29 mouse cellular contexts compared by ENCODE assay signal in genomic region chr6:100896883-100897282, GRCm38 (mm10).
"Had no signal": no experiment of that assay in that cellular context is flagged by ENCODE, and none has a peak within 500 bp of the region (broad histone marks: within the 10 kb centered on the region; RNA-seq: fewer than 3 reads in every experiment).

No protein-coding gene starts in this region.

- H3K9ac ChIP-seq: limb, embryonic 12.5 days; limb, embryonic 13.5 days; limb, embryonic 15.5 days; liver, embryonic 12.5 days; liver, embryonic 13.5 days; liver, embryonic 14.5 days; liver, embryonic 15.5 days; liver, postnatal 0 days; lung, embryonic 14.5 days; lung, embryonic 15.5 days; midbrain, embryonic 12.5 days; midbrain, embryonic 13.5 days; midbrain, embryonic 15.5 days; neural tube, embryonic 12.5 days had no signal

- H3K27ac ChIP-seq: left cerebral cortex, adult 2 months; limb, embryonic 12.5 days; limb, embryonic 13.5 days; limb, embryonic 15.5 days; liver, embryonic 12.5 days; liver, embryonic 13.5 days; liver, embryonic 14.5 days; liver, embryonic 15.5 days; lung, embryonic 15.5 days; macrophage; midbrain, embryonic 10.5 days; midbrain, embryonic 12.5 days; midbrain, embryonic 13.5 days; midbrain, embryonic 15.5 days; neural tube, embryonic 12.5 days had no signal

- H3K4me3 ChIP-seq: left cerebral cortex, adult 2 months; limb, embryonic 12.5 days; limb, embryonic 13.5 days; limb, embryonic 15.5 days; liver, embryonic 12.5 days; liver, embryonic 13.5 days; liver, embryonic 15.5 days; lung, embryonic 15.5 days; megakaryocyte, embryonic 14.5 days; midbrain, embryonic 10.5 days; midbrain, embryonic 12.5 days; midbrain, embryonic 13.5 days; midbrain, embryonic 15.5 days; myocyte; neural tube, embryonic 12.5 days had no signal

- DNase-seq: left cerebral cortex, postnatal 4 days; liver; liver, embryonic 13.5 days; liver, postnatal 0 days; lung, adult 18-20 months; lung, adult 2 months; lung, embryonic 14.5 days; lung, postnatal 10 days; lung, postnatal 36 days; lung, postnatal 4 days; midbrain, embryonic 14.5 days had no signal

- ATAC-seq: liver, embryonic 12.5 days; liver, postnatal 0 days; lung, postnatal 0 days; midbrain, embryonic 13.5 days; midbrain, embryonic 15.5 days had no signal

- H3K36me3 ChIP-seq: limb, embryonic 12.5 days; limb, embryonic 13.5 days; limb, embryonic 15.5 days; liver, embryonic 12.5 days; liver, embryonic 13.5 days; liver, embryonic 15.5 days; lung, embryonic 15.5 days; midbrain, embryonic 10.5 days; midbrain, embryonic 12.5 days; midbrain, embryonic 13.5 days; midbrain, embryonic 15.5 days; neural tube, embryonic 12.5 days had no signal

- H3K9me3 ChIP-seq: limb, embryonic 12.5 days; limb, embryonic 13.5 days; limb, embryonic 15.5 days; liver, embryonic 12.5 days; liver, embryonic 13.5 days; liver, embryonic 15.5 days; lung, embryonic 15.5 days; midbrain, embryonic 10.5 days; midbrain, embryonic 12.5 days; midbrain, embryonic 13.5 days; midbrain, embryonic 15.5 days; neural tube, embryonic 12.5 days had no signal

- H3K27me3 ChIP-seq: limb, embryonic 13.5 days; limb, embryonic 15.5 days; liver, embryonic 12.5 days; liver, embryonic 13.5 days; liver, embryonic 15.5 days; lung, embryonic 15.5 days; megakaryocyte, embryonic 14.5 days; midbrain, embryonic 12.5 days; midbrain, embryonic 13.5 days; midbrain, embryonic 15.5 days; neural tube, embryonic 12.5 days had no signal

- H3K4me1 ChIP-seq: limb, embryonic 15.5 days; liver, embryonic 12.5 days; liver, embryonic 13.5 days; liver, embryonic 15.5 days; lung, embryonic 15.5 days; megakaryocyte, embryonic 14.5 days; midbrain, embryonic 12.5 days; midbrain, embryonic 13.5 days; midbrain, embryonic 15.5 days; neural tube, embryonic 12.5 days had no signal

- H3K4me2 ChIP-seq: limb, embryonic 12.5 days; limb, embryonic 13.5 days; limb, embryonic 15.5 days; liver, embryonic 11.5 days; liver, embryonic 12.5 days; liver, embryonic 13.5 days; liver, embryonic 15.5 days; lung, embryonic 14.5 days; lung, embryonic 15.5 days; midbrain, embryonic 12.5 days; midbrain, embryonic 13.5 days; midbrain, embryonic 15.5 days; neural tube, embryonic 12.5 days had no signal
